Comparison of ENCODE assay signal across 9 mouse cellular contexts in the genomic region with DNA sequence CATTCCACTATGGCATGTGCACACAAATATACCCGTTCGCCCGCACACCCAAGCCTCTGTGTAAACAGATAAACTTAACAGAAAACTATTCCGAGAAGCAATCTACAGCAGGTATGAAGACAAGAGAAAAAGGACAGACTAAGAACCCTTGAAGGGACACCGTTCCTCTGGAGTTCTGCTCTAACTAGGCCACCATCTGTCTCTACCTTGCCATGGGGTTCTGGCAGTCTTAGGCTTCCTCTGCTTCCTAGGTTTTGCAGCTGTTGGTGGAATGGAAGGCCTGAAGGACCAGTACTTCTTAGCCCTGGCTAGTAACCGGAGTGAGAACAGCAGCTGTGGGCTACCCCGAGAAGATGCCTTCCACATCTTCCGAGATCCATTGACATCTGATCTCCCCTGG.
"Had no signal": no experiment of that assay in that cellular context is flagged by ENCODE, and none has a peak within 500 bp of the region (broad histone marks: within the 10 kb centered on the region; RNA-seq: fewer than 3 reads in every experiment).

No protein-coding gene starts in this region.

- DNase-seq: lung, postnatal 14 days; lung, postnatal 36 days; right cerebral cortex, postnatal 14 days; thymus, adult 2 months; thymus, postnatal 25 days; thymus, postnatal 4 days had no signal

- ATAC-seq: lung, postnatal 0 days; midbrain, embryonic 13.5 days; midbrain, embryonic 15.5 days had no signal
